Mouse (Mus musculus): ENCODE measurements around the gene Crebzf.

Crebzf gene

GRCm38 (mm10) chr7:90482607-90483006, 40.1 kb downstream of the Crebzf start:
- DNase-seq, result no peak
